Mouse (Mus musculus) heart, postnatal 0 days (tissue): ENCODE data around the gene Dgkd.

Experiments
- CTCF ChIP-seq: IDR thresholded peaks from 2 replicates; pipeline ENCODE4 v1.5.1; 2016; ENCODE audit warnings: antibody characterized with exemption, control low read depth, low read depth
- EP300 ChIP-seq: IDR thresholded peaks from 2 replicates; pipeline ENCODE4 v1.6.1; 2016; ENCODE audit warnings: antibody characterized with exemption, low read depth

DNA sequence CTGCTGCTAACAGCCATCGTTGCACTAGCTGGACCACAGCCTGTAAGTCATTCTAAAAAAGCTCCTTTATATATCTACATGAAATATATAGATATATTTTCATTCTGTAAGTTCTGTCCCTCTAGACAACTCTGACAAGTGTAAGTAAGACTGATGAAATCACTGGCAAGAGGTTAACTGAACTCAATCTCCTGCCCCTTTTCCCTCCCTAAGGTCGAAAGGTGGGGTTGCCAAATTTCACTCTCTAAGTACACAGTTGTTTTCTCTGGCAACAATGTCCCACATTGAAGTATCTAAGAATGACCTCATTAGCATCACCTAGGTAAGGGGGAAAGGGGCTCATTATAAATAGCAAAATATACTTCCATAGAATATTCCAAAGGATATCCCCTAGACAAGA lies 139.6 kb downstream of the Dgkd start:
- TF ChIP-seq CTCF: no peak
- TF ChIP-seq EP300: no peak
